Mouse (Mus musculus) macrophage (primary cell): ENCODE data around the gene Plvap. TPM values are rescaled to one million over a fixed set of nuclear protein-coding genes. Genes with fewer than 3 reads are reported as not detected.

Experiments used
- H3K27ac ChIP-seq: fragments of 350-480 bp; formaldehyde crosslinking; 2 replicates; pipeline ENCODE4 v1.9.0; 2021
- H3K36me3 ChIP-seq: fragments of 350-480 bp; formaldehyde crosslinking; 2 replicates; pipeline ENCODE4 v1.9.0; 2021; ENCODE audit errors: inconsistent target
- H3K4me3 ChIP-seq: fragments of 350-480 bp; formaldehyde crosslinking; 2 replicates; pipeline ENCODE4 v1.9.0; 2021; ENCODE audit errors: inconsistent target
- H3K79me2 ChIP-seq: fragments of 350-480 bp; formaldehyde crosslinking; 2 replicates; pipeline ENCODE4 v1.9.0; 2021; ENCODE audit errors: inconsistent target
- WGBS: methylation state at CpG from one replicate; pipeline ENCODE4 v1.1.7; 2026; ENCODE audit warnings: inconsistent platforms; ENCODE audit not compliant: missing documents; 5-methylcytosine and 5-hydroxymethylcytosine counted together
- polyA plus RNA-seq: library from polyadenylated mRNA; stranded (reverse); fragments of 250-400 nt; gene quantifications from 3 replicates; pipeline ENCODE4 v1.2.4, GENCODE M21; 2018; ENCODE audit warnings: inconsistent platforms

The Plvap gene
- polyA plus RNA-seq, 1 experiment from 2014 or later, result not detected

DNA sequence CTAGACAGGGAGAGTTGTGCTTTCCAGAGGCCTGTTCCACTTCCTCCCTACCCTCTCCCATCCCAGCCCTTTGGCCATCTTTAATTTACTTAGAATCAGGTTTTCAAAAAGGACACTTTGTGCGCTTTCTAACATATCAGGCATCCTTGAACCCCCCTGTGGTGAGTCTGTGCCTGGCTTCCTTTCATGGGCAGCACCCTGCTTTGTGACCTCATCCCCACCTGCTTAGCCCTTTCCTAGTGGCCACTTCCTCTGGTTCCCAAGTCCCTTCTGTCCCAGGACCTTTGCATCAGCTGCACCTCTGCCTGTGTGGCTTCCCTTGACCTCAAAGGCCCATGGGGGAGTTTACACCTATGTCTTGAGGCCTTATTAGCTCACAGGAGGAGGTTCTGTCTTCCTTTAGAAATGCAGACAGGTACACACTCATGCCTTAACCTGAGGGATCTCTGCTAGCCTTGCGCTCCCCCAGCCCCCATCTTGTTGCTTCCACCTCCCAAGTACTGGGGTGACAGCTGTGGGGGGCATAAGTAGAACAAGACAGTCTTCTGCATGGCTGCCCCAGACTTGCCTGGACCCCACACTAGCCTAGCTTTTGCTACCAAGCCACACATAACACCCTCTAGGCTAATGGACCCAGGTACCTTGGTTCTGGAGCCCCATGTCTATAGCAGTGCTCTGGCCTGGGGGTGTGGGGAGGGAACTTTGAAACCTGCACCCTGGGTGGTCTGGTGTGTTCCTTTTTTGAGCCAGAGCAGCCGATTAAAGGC is 41.2 kb downstream of the Plvap start:
- H3K4me3 ChIP-seq, result peak overlapping the region; percentile 97
- H3K79me2 ChIP-seq, result peaks cover 31% of the 10 kb centered on the region
- WGBS, result 100% methylated on average over 2 of the region's 3 CpGs
- H3K27ac ChIP-seq, result no peak overlapping the region
- peaks cover 24% of the 10 kb centered on the region for H3K36me3 ChIP-seq

DNA sequence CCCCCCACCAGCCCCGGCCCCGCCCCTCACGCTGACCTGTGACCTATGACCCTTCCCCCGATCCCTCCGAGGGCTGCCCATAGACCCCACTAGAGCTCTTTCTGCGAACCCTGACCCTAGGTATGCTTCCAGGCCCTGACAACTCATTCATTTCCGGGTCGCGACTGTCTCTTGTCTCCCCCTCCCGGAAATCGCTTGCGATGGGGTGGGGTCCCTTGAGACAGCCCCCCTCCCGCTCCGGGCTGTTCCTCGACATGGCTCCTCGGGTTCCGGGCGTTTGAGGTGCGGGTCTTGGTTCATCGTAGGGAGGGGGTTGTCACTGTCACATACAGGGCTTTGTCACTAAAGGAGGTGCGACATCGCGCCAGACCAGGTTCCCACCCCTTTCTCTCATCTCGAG is 42.1 kb downstream of the Plvap start:
- Histone ChIP-seq H3K36me3 (peaks cover 24% of the 10 kb centered on the region), H3K79me2 (peaks cover 31% of the 10 kb centered on the region), H3K27ac (peak overlapping the region; percentile 50), H3K4me3 (peak overlapping the region; percentile 97)
- WGBS, result under 1% methylated on average over 23 of the region's 24 CpGs

DNA sequence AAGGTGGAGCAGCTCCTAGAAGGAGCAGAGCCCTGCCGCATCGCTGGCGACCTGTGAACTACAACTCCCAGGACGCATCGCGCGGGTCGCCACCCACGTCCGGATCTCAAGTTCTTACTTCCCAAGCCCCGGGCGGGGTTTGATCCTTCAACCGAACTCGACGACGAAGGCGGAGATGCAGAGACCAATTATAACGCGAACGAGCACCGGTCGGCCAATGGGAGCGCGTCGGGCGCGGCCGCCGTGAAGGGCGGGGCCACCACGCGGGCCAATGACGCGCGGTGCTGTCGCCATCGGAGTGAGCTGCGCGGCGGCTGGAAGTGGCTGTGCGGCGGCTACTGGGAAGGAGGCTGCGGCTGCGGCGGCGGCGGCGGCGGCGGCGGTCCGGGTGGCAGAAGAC is 42.6 kb downstream of the Plvap start, which contains the start of gene Dda1:
Dda1 (plus strand) TSS at position 284 of the 400 bp plus-strand sequence.
- H3K4me3 ChIP-seq, result peak within 1 kb of the TSS; percentile 97
- H3K27ac ChIP-seq, result peak within 1 kb of the TSS; percentile 50
- under 1% methylated on average over 40 of the region's 52 CpGs for WGBS
- H3K79me2 ChIP-seq, result peaks cover 31% of the 10 kb centered on the region
- peaks cover 24% of the 10 kb centered on the region for H3K36me3 ChIP-seq

DNA sequence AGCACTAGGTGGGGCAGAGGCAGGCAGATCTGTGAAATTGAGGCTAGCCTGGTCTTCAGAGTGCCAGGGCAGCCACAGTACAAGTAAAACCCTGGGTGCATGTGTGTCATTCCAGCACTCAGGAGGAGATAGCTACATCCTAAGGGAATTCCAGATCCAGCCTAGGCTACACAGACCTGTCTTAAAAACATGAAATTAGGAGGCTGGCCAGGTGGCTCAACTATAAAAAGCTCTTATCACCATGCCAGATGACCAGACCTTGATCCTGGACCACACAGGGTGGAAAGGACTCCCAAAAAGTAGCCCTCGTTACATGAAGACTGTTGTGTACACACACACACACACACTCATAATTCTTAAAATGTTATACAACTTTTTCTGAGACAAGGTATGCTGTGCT is 43.6 kb downstream of the Plvap start:
- Histone ChIP-seq H3K27ac (no peak overlapping the region), H3K36me3 (peaks cover 14% of the 10 kb centered on the region), H3K4me3 (no peak overlapping the region), H3K79me2 (peaks cover 31% of the 10 kb centered on the region)
- 100% methylated on average over 1 of the region's 1 CpGs for WGBS

DNA sequence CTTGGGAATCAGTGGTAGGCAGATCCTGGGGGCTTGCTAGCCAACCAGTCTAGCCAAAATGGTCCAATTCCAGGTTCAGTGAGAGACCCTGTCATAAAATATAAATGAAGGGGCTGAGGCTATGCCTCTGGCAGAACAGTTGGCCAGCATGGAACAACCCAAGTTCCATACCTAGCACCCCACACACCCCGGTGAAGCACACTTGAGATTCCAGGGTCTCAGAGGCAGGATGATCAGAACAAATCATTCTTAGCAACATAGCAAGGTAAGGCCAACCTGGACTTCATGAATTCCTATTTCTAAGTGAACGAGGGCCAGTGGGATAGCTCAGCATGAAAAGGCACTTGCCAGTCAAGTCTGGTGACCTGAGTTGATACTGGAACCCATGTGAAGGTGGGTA is 44.4 kb downstream of the Plvap start:
- 92% methylated on average over 2 of the region's 2 CpGs for WGBS
- Histone ChIP-seq H3K4me3 (no peak overlapping the region), H3K79me2 (peaks cover 30% of the 10 kb centered on the region), H3K36me3 (peaks cover 8% of the 10 kb centered on the region), H3K27ac (no peak overlapping the region)

DNA sequence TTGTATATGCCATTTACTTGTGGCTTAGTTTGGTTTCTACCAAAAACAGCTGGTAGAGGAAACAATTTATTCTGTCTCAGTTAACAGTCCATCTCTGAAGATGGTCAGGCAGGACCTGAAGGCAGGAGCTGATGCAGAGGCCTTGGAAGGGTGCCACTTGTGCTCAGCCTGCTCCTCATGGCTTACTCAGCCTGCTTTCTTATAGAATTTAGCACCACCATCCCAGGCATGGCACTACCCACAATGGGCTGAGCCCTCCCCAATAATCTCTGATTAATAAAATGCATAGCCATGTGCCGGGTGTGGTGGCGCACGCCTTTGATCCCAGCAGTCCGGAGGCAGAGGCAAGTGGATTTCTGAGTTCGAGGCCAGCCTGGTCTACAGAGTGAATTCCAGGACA is 45.4 kb downstream of the Plvap start:
- peaks cover 20% of the 10 kb centered on the region for H3K79me2 ChIP-seq
- no peak overlapping the region for H3K27ac ChIP-seq
- H3K36me3 ChIP-seq, result no peaks in the 10 kb centered on the region
- no peak overlapping the region for H3K4me3 ChIP-seq
- 100% methylated on average over 4 of the region's 5 CpGs for WGBS

DNA sequence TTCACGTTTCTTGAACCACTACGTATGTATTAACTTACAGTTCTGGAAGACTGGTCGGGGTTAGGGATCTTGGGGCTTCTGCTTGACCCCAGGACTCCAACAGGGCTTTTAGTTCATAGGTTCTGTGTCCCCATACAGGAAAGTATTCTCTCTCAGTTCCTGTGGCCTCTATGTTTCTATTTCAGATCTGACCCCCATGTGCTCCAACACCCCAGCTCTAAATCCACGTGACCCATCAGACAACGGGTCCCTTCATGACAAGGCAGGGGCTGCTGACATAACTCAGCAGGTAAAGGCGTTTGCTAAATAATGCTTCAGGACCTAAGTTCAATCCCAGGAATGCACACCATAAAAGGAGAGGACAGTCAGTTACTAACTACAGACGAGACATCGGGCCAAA is 45.8 kb downstream of the Plvap start:
- H3K79me2 ChIP-seq, result peaks cover 16% of the 10 kb centered on the region
- H3K4me3 ChIP-seq, result no peak overlapping the region
- no peak overlapping the region for H3K27ac ChIP-seq
- H3K36me3 ChIP-seq, result no peaks in the 10 kb centered on the region
- 88% methylated on average over 8 of the region's 8 CpGs for WGBS

DNA sequence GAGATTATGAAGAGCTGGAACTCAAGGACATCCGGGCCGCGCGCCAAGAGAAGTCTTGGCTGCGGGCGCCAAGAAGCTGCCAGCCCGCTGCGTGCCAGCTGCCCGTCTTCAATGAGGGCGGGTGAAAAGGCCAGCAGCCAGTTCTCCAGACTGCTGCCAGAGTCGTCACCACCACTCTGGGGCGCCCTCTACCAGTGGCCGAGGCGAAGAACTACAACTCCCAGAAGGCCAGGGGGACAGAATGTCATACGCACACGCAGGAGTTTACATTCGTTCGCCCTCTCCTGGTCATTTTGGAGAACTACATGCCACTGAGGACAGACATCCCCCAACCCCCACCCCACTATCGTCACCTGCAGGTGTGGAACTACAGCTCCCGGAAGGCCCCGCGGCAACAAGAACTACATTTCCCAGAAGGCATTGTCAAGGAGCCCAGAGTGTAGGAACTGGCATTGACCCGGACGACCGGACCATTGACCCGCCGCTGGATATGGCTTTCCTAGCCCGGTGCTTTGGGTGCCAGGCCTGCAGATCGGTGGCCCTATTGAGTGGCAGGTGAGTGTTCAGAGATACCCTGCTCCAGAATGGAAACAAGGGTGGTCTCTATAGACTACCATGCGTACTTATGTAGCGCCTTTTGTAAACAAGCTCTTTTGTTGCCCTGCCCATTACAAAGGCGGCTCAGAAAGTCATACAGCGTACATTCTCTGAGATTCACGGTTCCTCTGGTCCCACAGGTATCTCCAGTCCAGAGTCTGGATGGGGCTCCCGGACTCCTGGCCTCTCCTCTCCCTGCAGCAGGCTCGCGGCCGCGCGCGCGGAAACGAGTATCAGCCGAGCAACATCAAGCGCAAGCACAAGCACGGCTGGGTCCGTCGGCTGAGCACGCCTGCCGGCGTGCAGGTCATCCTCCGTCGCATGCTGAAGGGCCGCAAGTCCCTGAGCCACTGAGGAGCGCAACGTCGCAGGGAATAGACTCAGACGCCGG is 46.7 kb downstream of the Plvap start, which contains the start of gene Mrpl34:
Mrpl34 (plus strand) TSS at position 447 of the 988 bp plus-strand sequence.
- Histone ChIP-seq H3K4me3 (peak within 1 kb of the TSS; percentile 78), H3K79me2 (peaks cover 7% of the 10 kb centered on the region), H3K27ac (peak within 1 kb of the TSS; percentile 35), H3K36me3 (no peaks in the 10 kb centered on the region)
- under 1% methylated on average over 59 of the region's 59 CpGs for WGBS

DNA sequence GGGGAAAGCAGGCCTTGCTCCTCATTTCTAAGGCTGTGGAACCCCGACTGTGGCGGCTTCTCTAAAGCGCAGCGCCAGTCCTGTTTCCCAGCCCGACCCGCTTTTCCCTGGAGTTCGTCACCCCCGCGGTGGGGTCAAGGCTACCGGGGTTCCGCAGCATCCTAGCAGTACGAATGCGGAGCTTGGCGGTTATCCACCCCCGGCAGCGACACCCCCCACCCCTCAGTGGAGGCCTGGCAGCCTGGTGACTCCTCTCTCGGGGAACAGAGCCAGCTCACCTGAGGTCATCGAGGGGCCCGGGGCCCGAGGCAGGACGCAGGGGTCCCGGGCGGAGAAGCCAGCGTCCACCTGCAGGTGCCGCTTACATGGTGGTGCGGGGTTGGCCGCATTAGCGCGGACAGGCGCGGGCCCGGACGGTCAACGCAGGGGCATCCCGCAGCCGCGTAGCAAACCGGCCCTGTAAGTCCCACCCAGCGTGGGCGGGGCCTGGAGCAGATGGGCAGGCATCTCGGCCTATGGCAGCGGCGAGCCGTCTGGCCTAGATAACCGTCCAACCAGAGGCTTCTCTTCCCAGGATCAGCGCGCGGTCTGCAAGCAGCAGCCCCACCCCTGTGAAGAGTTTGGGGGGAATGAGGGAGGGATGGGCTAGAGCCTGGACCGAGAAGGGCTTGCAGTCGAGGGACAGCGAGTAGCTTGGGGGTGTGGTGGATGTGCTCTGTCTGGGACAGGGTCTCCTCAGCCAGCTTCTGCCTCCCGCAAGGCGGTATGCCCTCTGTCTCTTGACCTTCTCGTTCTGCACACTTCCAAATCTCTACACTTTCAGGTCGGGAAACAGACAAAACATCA is 48.1 kb downstream of the Plvap start, which contains the start of gene Abhd8:
Abhd8 (minus strand) TSS at position 468 of the 846 bp plus-strand sequence.
- H3K79me2 ChIP-seq, result no peaks in the 10 kb centered on the region; the same call in 1 of the 2 replicates
- 0 out of 2 replicates have a peak within 1 kb of the TSS, but pooled peaks have one; percentile 15 for H3K27ac ChIP-seq
- H3K4me3 ChIP-seq, result peak within 1 kb of the TSS; percentile 50
- no peaks in the 10 kb centered on the region for H3K36me3 ChIP-seq
- WGBS, result 3% methylated on average over 55 of the region's 55 CpGs

DNA sequence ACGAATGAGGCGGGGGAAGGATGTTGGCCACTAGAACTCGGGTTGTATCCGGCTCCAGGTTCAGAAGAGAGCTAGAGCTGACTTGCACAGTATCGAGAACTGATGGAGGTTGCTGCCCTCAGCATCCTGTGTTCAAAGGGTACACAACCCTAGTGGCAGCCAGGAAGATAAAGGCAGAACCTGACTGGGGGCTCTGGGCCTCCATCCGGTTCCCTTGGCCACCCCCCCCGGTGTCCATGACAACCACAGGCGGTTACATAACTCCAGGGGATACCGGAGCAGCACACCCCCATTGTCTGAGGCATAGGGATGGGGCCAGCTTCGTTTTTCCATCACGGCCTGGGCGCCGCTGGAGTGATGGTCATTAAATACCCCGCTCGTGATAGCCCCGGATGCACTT is 48.8 kb downstream of the Plvap start:
- 11% methylated on average over 16 of the region's 16 CpGs for WGBS
- Histone ChIP-seq H3K27ac (no peak overlapping the region), H3K36me3 (no peaks in the 10 kb centered on the region), H3K4me3 (peak overlapping the region; percentile 50), H3K79me2 (no peaks in the 10 kb centered on the region; the same call in 1 of the 2 replicates)

DNA sequence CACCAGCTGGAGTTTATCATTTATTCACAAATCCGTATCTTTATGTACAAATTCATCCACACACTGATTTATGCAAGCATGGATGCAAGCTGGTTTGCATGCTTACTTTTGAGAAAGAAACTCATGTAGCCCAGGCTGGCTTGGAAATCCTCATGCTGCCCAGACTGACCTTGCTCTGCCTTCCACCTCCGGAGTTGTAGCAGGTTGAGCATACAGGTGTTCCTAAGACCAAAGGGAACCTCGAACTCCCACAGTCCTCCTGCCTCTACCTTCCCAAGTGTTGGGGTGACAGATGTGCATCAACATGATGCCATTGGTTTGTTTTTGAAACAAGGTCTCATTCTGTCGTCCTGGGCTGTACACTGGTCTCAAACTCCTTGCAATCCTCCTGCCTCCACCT is 49.4 kb downstream of the Plvap start:
- Histone ChIP-seq H3K4me3 (no peak overlapping the region), H3K36me3 (no peaks in the 10 kb centered on the region), H3K79me2 (no peaks in the 10 kb centered on the region; the same call in 1 of the 2 replicates), H3K27ac (no peak overlapping the region)
- 76% methylated on average over 4 of the region's 4 CpGs for WGBS

DNA sequence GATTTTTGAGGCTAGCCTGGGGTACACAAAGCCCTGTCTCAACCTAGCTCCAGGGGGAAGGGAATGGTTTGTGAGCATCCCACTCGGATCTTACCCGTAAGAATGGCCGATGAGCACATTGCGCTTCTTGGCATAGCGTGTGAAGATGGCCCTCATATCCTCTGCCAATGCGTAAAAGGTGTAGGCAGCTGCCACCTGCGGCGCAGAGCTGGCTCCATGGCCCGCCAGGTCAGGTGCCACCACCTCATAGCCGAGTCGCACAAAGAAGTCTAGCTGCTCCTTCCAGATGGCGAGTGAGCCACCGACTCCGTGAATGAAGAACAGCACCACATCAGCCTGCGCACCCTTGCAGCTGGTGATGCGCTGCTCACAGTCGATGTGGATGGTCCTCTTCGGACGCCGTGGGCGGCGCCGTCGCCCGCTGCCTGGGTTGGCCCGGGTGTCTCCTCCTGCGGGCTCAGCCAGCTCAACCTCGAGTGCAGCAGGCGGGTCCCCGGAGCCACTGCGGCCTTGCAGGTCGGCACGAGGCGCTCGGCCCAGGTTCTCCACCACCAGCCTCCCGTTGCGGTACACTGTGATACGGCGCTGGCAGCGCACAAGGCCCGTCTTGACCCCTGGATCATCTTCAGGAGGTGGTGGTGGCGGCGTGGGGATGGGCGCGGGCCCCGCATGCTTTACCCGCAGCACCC is 50.3 kb downstream of the Plvap start:
- Histone ChIP-seq H3K79me2 (no peaks in the 10 kb centered on the region; the same call in 1 of the 2 replicates), H3K36me3 (no peaks in the 10 kb centered on the region), H3K4me3 (no peak overlapping the region), H3K27ac (no peak overlapping the region)
- WGBS, result 93% methylated on average over 45 of the region's 47 CpGs

DNA sequence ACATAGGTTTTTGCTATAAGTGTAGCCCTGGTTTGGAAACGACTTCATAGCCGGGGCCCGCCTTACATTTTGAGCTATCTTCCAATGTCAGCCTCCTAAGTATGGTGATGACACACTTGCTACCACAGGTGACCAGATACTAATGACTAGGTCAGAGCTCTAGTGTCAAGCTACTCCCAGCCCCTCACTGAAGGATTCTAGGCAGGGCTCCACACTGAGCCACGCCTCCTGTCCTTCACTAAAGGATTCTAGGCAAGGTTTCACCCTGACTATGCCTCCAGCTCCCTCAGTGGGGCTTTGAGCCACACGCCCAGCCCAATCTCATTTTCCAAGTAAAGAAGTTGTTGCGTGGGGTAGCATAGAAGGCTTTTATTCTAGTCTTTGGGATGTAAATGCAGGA is 50.8 kb downstream of the Plvap start:
- 97% methylated on average over 6 of the region's 6 CpGs for WGBS
- no peak overlapping the region for H3K4me3 ChIP-seq
- no peaks in the 10 kb centered on the region; the same call in 1 of the 2 replicates for H3K79me2 ChIP-seq
- H3K27ac ChIP-seq, result no peak overlapping the region
- no peaks in the 10 kb centered on the region for H3K36me3 ChIP-seq
